Mouse (Mus musculus) CH12.LX (cell line): ENCODE measurements at regions not wholly inside any gene's neighbourhood (a gene's known extent, or its start where the extent isn't known, plus 50 kb on each side); places are given as distances from the start of the nearest gene placed in this dataset.

Source experiments
- DNase-seq: peaks from one replicate; pipeline ENCODE4 v3.0.0-alpha.2; 2013; ENCODE audit errors: extremely low read depth
- H3K27ac ChIP-seq: 2 replicates; pipeline ENCODE4 v1.5.1; 2012; ENCODE audit warnings: low read depth, mild to moderate bottlenecking, control low read depth, moderate library complexity; ENCODE audit not compliant: insufficient read depth
- H3K27me3 ChIP-seq: replicated peaks from 2 replicates; pipeline ENCODE3; 2012; ENCODE audit warnings: inconsistent platforms
- H3K36me3 ChIP-seq, 2 experiments: replicated peaks in 1 of 2; 2 replicates each; pipeline versions ENCODE3 to v1.6.1; 2012; ENCODE audit warnings: inconsistent platforms in 1 of 2, low read length in 1 of 2, mild to moderate bottlenecking in 1 of 2, mixed read lengths in 1 of 2, moderate library complexity in 1 of 2; ENCODE audit not compliant: control insufficient read depth in 1 of 2, insufficient read depth in 1 of 2
- H3K4me1 ChIP-seq, 2 experiments: 2 replicates each; pipeline ENCODE4 v1.6.1; 2012; ENCODE audit warnings: inconsistent platforms in 1 of 2, moderate library complexity in 1 of 2; ENCODE audit not compliant: insufficient read depth in 2 of 2, control insufficient read depth in 1 of 2
- H3K4me2 ChIP-seq: 2 replicates; pipeline ENCODE4 v1.6.1; 2012; ENCODE audit warnings: low read depth, mild to moderate bottlenecking, control low read depth; ENCODE audit not compliant: poor library complexity, insufficient read depth, severe bottlenecking
- H3K4me3 ChIP-seq, 3 experiments: fragments of 150-350 bp in 1 of 3; sonication (generic) in 1 of 3; replicated peaks in 1 of 3; 2 replicates each; pipeline versions ENCODE3 to v1.5.1; 2011 to 2012; ENCODE audit warnings: low read depth in 2 of 3, low read length in 2 of 3, mild to moderate bottlenecking in 2 of 3, moderate library complexity in 2 of 3, control low read depth in 1 of 3, improper control_type of control experiment in 1 of 3, inconsistent platforms in 1 of 3, mixed read lengths in 1 of 3; ENCODE audit not compliant: poor library complexity in 1 of 3
- H3K79me2 ChIP-seq: replicated peaks from 2 replicates; pipeline ENCODE4 v1.6.1; 2012; ENCODE audit warnings: mild to moderate bottlenecking, moderate library complexity; ENCODE audit not compliant: control insufficient read depth, poor library complexity, insufficient read depth, severe bottlenecking; ENCODE audit errors: extremely low read depth
- H3K9ac ChIP-seq: 2 replicates; pipeline ENCODE4 v1.6.1; 2012; ENCODE audit warnings: low read depth, mild to moderate bottlenecking, control low read depth, moderate library complexity; ENCODE audit not compliant: insufficient read depth
- H3K9me3 ChIP-seq: replicated peaks from 2 replicates; pipeline ENCODE3; 2012; ENCODE audit warnings: low read length, inconsistent platforms, mixed read lengths
- BHLHE40 ChIP-seq: IDR thresholded peaks from 2 replicates; pipeline ENCODE4 v1.6.1; 2011; ENCODE audit warnings: mild to moderate bottlenecking, low read depth, low read length, improper control_type of control experiment
- CHD1 ChIP-seq: IDR thresholded peaks from 2 replicates; pipeline ENCODE4 v1.6.1; 2012; ENCODE audit warnings: low read depth, low read length, improper control_type of control experiment, inconsistent platforms
- CHD2 ChIP-seq: IDR thresholded peaks from 2 replicates; pipeline ENCODE4 v1.6.1; 2011; ENCODE audit warnings: low read length, improper control_type of control experiment
- CTCF ChIP-seq, 2 experiments: IDR thresholded peaks in 1 of 2; conservative IDR thresholded peaks in 1 of 2; 2 replicates each; pipeline ENCODE4 v1.5.1; 2011 to 2012; ENCODE audit warnings: low read depth in 2 of 2, low read length in 2 of 2, improper control_type of control experiment in 1 of 2, inconsistent platforms in 1 of 2, mild to moderate bottlenecking in 1 of 2, moderate library complexity in 1 of 2
- GABPA ChIP-seq: IDR thresholded peaks from 2 replicates; pipeline ENCODE4 v1.6.1; 2012; ENCODE audit warnings: low read depth, low read length, improper control_type of control experiment, inconsistent platforms; ENCODE audit not compliant: insufficient replicate concordance
- JUN ChIP-seq: IDR thresholded peaks from 2 replicates; pipeline ENCODE4 v1.6.1; 2011; ENCODE audit warnings: low read depth, mild to moderate bottlenecking, low read length, improper control_type of control experiment, moderate library complexity; ENCODE audit not compliant: insufficient read depth
- JUND ChIP-seq: conservative IDR thresholded peaks from 2 replicates; pipeline ENCODE4 v1.6.1; 2011; ENCODE audit warnings: low read depth, low read length, improper control_type of control experiment
- MAFK ChIP-seq: IDR thresholded peaks from 2 replicates; pipeline ENCODE4 v1.6.1; 2011; ENCODE audit warnings: low read length, improper control_type of control experiment; ENCODE audit not compliant: insufficient replicate concordance
- MYC ChIP-seq: IDR thresholded peaks from 2 replicates; pipeline ENCODE4 v1.6.1; 2011; ENCODE audit warnings: low read depth, mild to moderate bottlenecking, improper control_type of control experiment, low read length
- NRF1 ChIP-seq: IDR thresholded peaks from 2 replicates; pipeline ENCODE4 v1.6.1; 2014; ENCODE audit warnings: low read depth, mild to moderate bottlenecking, inconsistent platforms, low read length, improper control_type of control experiment, moderate library complexity
- POLR2A ChIP-seq: IDR thresholded peaks from 2 replicates; pipeline ENCODE4 v1.6.1; 2011; ENCODE audit warnings: low read depth, mild to moderate bottlenecking, improper control_type of control experiment, low read length
- POLR2AphosphoS2 ChIP-seq: IDR thresholded peaks from 2 replicates; pipeline ENCODE4 v1.6.1; 2011; ENCODE audit warnings: low read depth, low read length, improper control_type of control experiment
- RAD21 ChIP-seq: IDR thresholded peaks from 2 replicates; pipeline ENCODE4 v1.6.1; 2011; ENCODE audit warnings: low read depth, mild to moderate bottlenecking, low read length, improper control_type of control experiment, moderate library complexity
- SMC3 ChIP-seq: IDR thresholded peaks from 2 replicates; pipeline ENCODE4 v1.6.1; 2011; ENCODE audit warnings: low read depth, low read length, improper control_type of control experiment
- TCF12 ChIP-seq: IDR thresholded peaks from 2 replicates; pipeline ENCODE4 v1.6.1; 2014; ENCODE audit warnings: low read depth, mild to moderate bottlenecking, inconsistent platforms, low read length, improper control_type of control experiment
- USF2 ChIP-seq: conservative IDR thresholded peaks from 2 replicates; pipeline ENCODE4 v1.6.1; 2011; ENCODE audit warnings: low read depth, low read length, improper control_type of control experiment
- ZMIZ1 ChIP-seq: IDR thresholded peaks from 2 replicates; pipeline ENCODE4 v1.6.1; 2012; ENCODE audit warnings: low read depth, mild to moderate bottlenecking, inconsistent platforms, low read length, improper control_type of control experiment
- dilution Hi-C: fragments of 300-500 bp; cut with MboI; formaldehyde crosslinking; loops from 2 replicates; pipeline ENCODE4 v1.14.3; 2020; ENCODE audit warnings: low sequenced_read_pairs; ENCODE audit not compliant: extremely low pct_unique_long_range_greater_than_20kb, extremely low pct_ligation_motif_present
- in situ Hi-C: fragments of 300-500 bp; cut with MboI; formaldehyde crosslinking; loops from 3 replicates; pipeline ENCODE4 v1.14.3; 2019; ENCODE audit warnings: low sequenced_read_pairs, low pct_ligation_motif_present, low pct_unique_long_range_greater_than_20kb, mixed read lengths

GRCm38 (mm10) chr9:23674833-23675232 is 423.0 kb upstream of the Npsr1 start:
- Histone ChIP-seq H3K4me3 (no peak overlapping the region), H3K27ac (no peak overlapping the region), H3K36me3 (no peaks in the 10 kb centered on the region), H3K4me1 (peaks cover 0 to 17% of the 10 kb centered on the region in 2 experiments; a peak in 2 of 4 replicates), H3K9me3 (no peaks in the 10 kb centered on the region), H3K9ac (no peak overlapping the region), H3K27me3 (no peaks in the 10 kb centered on the region), H3K4me2 (no peak overlapping the region), H3K79me2 (no peaks in the 10 kb centered on the region)
- in situ Hi-C loops (no loop called here), dilution Hi-C loops (no loop called here)
- peak; percentile 27 for DNase-seq
- TF ChIP-seq TCF12 = no peak
- peak in 1 of 2 experiments; percentile 54; a peak in 2 of 4 replicates for TF ChIP-seq CTCF (conservative IDR thresholded peaks at IDR 0.05 in 1 of 2, IDR thresholded peaks at IDR 0.05 in 1 of 2; ENCODE audit: low read depth in 2 of 2, low read length in 2 of 2)
- TF ChIP-seq SMC3 = peak; percentile 42
- TF ChIP-seq NRF1 = no peak
- no peak for TF ChIP-seq MYC
- TF ChIP-seq POLR2A = no peak
- TF ChIP-seq BHLHE40 = no peak
- TF ChIP-seq USF2 = no peak
- TF ChIP-seq CHD2 = no peak
- TF ChIP-seq POLR2AphosphoS2 = no peak
- TF ChIP-seq RAD21 = peak; percentile 37
- TF ChIP-seq ZMIZ1 = no peak
- no peak for TF ChIP-seq CHD1
- no peak for TF ChIP-seq JUND
- TF ChIP-seq JUN = no peak

- Histone ChIP-seq H3K36me3 (no peaks in the 10 kb centered on the region), H3K4me2 (no peak overlapping the region), H3K27ac (no peak overlapping the region), H3K79me2 (no peaks in the 10 kb centered on the region), H3K4me3 (no peak overlapping the region), H3K9me3 (peaks cover 2% of the 10 kb centered on the region), H3K4me1 (no peaks in the 10 kb centered on the region), H3K27me3 (no peaks in the 10 kb centered on the region), H3K9ac (no peak overlapping the region)
- TF ChIP-seq ZMIZ1 (no peak), MAFK (no peak), GABPA (no peak)
- dilution Hi-C loops = no loop called here
- DNase-seq = no peak
- in situ Hi-C loops = no loop called here
Measured at GRCm38 (mm10) chr9:23689456-23689855, 408.3 kb upstream of the Npsr1 start.
